In genomic region chr16:16907799-16908198, GRCm38 (mm10) we compare ENCODE assay signal across 9 mouse cellular contexts. TPM values are rescaled to one million over a fixed set of nuclear protein-coding genes. Genes with fewer than 3 reads are reported as not detected.
A peak's percentile ranks its signal among the peaks of the same experiment; 100 is the strongest.
DNase-seq lines count a peak whose midpoint lies in the region; ATAC-seq and TF ChIP-seq lines count a peak whose summit lies in the region.
"Had no signal": no experiment of that assay in that cellular context is flagged by ENCODE, and none has a peak within 500 bp of the region (broad histone marks: within the 10 kb centered on the region; RNA-seq: fewer than 3 reads in every experiment).

No protein-coding gene starts in this region.

- no peak overlapping the region for H3K4me3 ChIP-seq in spleen, adult 2 months (ENCODE audit: extremely low read depth, insufficient read depth, insufficient read length)
- H3K4me3 ChIP-seq in heart, embryonic 16.5 days (ENCODE audit: low read length): no peak overlapping the region
- no peak overlapping the region for H3K4me3 ChIP-seq in liver, adult 2 months (ENCODE audit: insufficient read depth, low read depth, low read length)
- no peak overlapping the region for H3K4me3 ChIP-seq in forebrain, postnatal 0 days (ENCODE audit: low read depth, low read length)

- peak; percentile 82 for ATAC-seq in heart, embryonic 16.5 days (replicated peaks; ENCODE audit: extremely low read depth, insufficient read depth, low FRiP score)
- no peak for ATAC-seq in forebrain, postnatal 0 days
- ATAC-seq: Patski had no signal

- H3K36me3 ChIP-seq in spleen, adult 2 months (ENCODE audit: control insufficient read depth, insufficient read depth, low read length): peaks cover 13% of the 10 kb centered on the region
- peaks cover 32% of the 10 kb centered on the region for H3K36me3 ChIP-seq in heart, embryonic 16.5 days (ENCODE audit: control insufficient read depth, insufficient read depth)
- H3K36me3 ChIP-seq in liver, adult 2 months (ENCODE audit: control insufficient read depth, insufficient read depth, low read length): peaks cover 11% of the 10 kb centered on the region; the same call in 1 of the 2 replicates
- peaks cover 73% of the 10 kb centered on the region for H3K36me3 ChIP-seq in forebrain, postnatal 0 days (ENCODE audit: insufficient read depth)

- TF ChIP-seq CTCF in spleen, adult 2 months (IDR thresholded peaks at IDR 0.05; ENCODE audit: extremely low read depth, insufficient read depth, insufficient read length, insufficient replicate concordance): no peak
- no peak for TF ChIP-seq CTCF in liver, adult 2 months (IDR thresholded peaks at IDR 0.05; ENCODE audit: low read depth, low read length)
- TF ChIP-seq CTCF in forebrain, postnatal 0 days (IDR thresholded peaks at IDR 0.05; ENCODE audit: low read depth): no peak

- no peaks in the 10 kb centered on the region for H3K9me3 ChIP-seq in heart, embryonic 16.5 days (replicated peaks; ENCODE audit: control insufficient read depth, low read length)
- H3K9me3 ChIP-seq in forebrain, postnatal 0 days (ENCODE audit: low read length): no peaks in the 10 kb centered on the region

- H3K27ac ChIP-seq in spleen, adult 2 months (ENCODE audit: insufficient read depth, low read length): peak overlapping the region; percentile 46
- H3K27ac ChIP-seq in heart, embryonic 16.5 days (ENCODE audit: low read length): peak overlapping the region; percentile 90
- H3K27ac ChIP-seq in liver, adult 2 months (replicated peaks; ENCODE audit: insufficient read depth, low read depth, low read length): peak overlapping the region; percentile 72
- no peak overlapping the region for H3K27ac ChIP-seq in forebrain, postnatal 0 days (ENCODE audit: low read depth, low read length)

- H3K27me3 ChIP-seq in spleen, adult 2 months (ENCODE audit: control insufficient read depth, insufficient read depth, low read length): no peaks in the 10 kb centered on the region
- H3K27me3 ChIP-seq in heart, embryonic 16.5 days (ENCODE audit: control insufficient read depth, insufficient read depth, low read length): no peaks in the 10 kb centered on the region
- no peaks in the 10 kb centered on the region for H3K27me3 ChIP-seq in liver, adult 2 months (ENCODE audit: control insufficient read depth, insufficient read depth, low read length)
- H3K27me3 ChIP-seq in forebrain, postnatal 0 days (ENCODE audit: insufficient read depth, low read length): no peaks in the 10 kb centered on the region
- H3K27me3 ChIP-seq: Patski had no signal

- H3K9ac ChIP-seq in heart, embryonic 16.5 days (ENCODE audit: low read length): no peak overlapping the region
- H3K9ac ChIP-seq in liver, adult 2 months (ENCODE audit: low read depth, low read length): no peak overlapping the region
- H3K9ac ChIP-seq in forebrain, postnatal 0 days: no peak overlapping the region

- H3K4me2 ChIP-seq in heart, embryonic 16.5 days (ENCODE audit: low read depth, low read length): no peak overlapping the region
- no peak overlapping the region for H3K4me2 ChIP-seq in forebrain, postnatal 0 days (ENCODE audit: low read depth)

- no peak for TF ChIP-seq POLR2A in spleen, adult 2 months (IDR thresholded peaks at IDR 0.05; ENCODE audit: low read depth, low read length)
- no peak for TF ChIP-seq POLR2A in liver, adult 2 months (IDR thresholded peaks at IDR 0.05; ENCODE audit: extremely low read depth, insufficient read depth, low read length)

- WGBS in spleen, adult 2 months: 54% methylated on average over 6 of the region's 6 CpGs
- WGBS in heart, embryonic 16.5 days: 42% methylated on average over 6 of the region's 6 CpGs
- whole genome bisulfite sequencing in liver, adult 2 months: 65% methylated on average over 6 of the region's 6 CpGs
- whole genome bisulfite sequencing in forebrain, postnatal 0 days: 77% methylated on average over 6 of the region's 6 CpGs

- no peaks in the 10 kb centered on the region for H3K79me2 ChIP-seq in liver, adult 2 months (ENCODE audit: control insufficient read depth, insufficient read depth, low read length)

- no peaks in the 10 kb centered on the region for H3K4me1 ChIP-seq in spleen, adult 2 months (ENCODE audit: control insufficient read depth, insufficient read depth, insufficient read length)
- peaks cover 6% of the 10 kb centered on the region; the same call in 1 of the 2 replicates for H3K4me1 ChIP-seq in heart, embryonic 16.5 days (ENCODE audit: control insufficient read depth, insufficient read depth, low read length)
- peaks cover 2% of the 10 kb centered on the region; the same call in 1 of the 2 replicates for H3K4me1 ChIP-seq in liver, adult 2 months (ENCODE audit: control insufficient read depth, insufficient read depth, low read length)
- H3K4me1 ChIP-seq in forebrain, postnatal 0 days (ENCODE audit: insufficient read depth): no peaks in the 10 kb centered on the region

- no peak for DNase-seq in spleen, adult 2 months (ENCODE audit: low read depth in 1 of 2, low spot score in 2 of 2)
- DNase-seq in spleen, adult 18-20 months: no peak
- DNase-seq in liver, adult 2 months (ENCODE audit: extremely low read depth, low read depth, low spot score): peak; percentile 16
- no peak for DNase-seq in forebrain, postnatal 0 days
- DNase-seq in cerebellum, adult 11-12 months: no peak
- DNase-seq in right cerebral cortex, postnatal 25 days: no peak
- no peak for DNase-seq in spleen, postnatal 14 days (ENCODE audit: low spot score in 2 of 2)

RNA-seq across cellular contexts. Expression of gene Ppm1f, which starts 11.5 kb away (rescaled TPM):
- polyA plus RNA-seq in spleen, adult 2 months (2012; rRNA removed): 10.1 and 11.3 TPM in 2 replicates
- 25.8 and 28.5 TPM in 2 replicates for polyA plus RNA-seq in heart, embryonic 16.5 days (2015; fragmentation: Nextera tagmentation; extraction: Ambion mirVana)
- total RNA-seq in liver, adult 2 months (2014; rRNA removed): 12.2 and 15.4 TPM in 2 replicates
- polyA plus RNA-seq in liver, adult 2 months (2012; rRNA removed): 11.0 and 11.2 TPM in 2 replicates
- total RNA-seq in forebrain, postnatal 0 days (2014; rRNA removed): 26.8 and 34.7 TPM in 2 replicates
- polyA plus RNA-seq in forebrain, postnatal 0 days (2015; fragmentation: Nextera tagmentation; extraction: Ambion mirVana): 7.9 and 12.1 TPM in 2 replicates

RNA-seq across cellular contexts. Expression of gene Vpreb1, which starts 37.2 kb away (rescaled TPM):
- polyA plus RNA-seq in spleen, adult 2 months (2012; rRNA removed): 2.6 and 4.6 TPM in 2 replicates
- 1.4 and 1.5 TPM in 2 replicates for polyA plus RNA-seq in heart, embryonic 16.5 days (2015; fragmentation: Nextera tagmentation; extraction: Ambion mirVana)
- not detected in 2 replicates for total RNA-seq in liver, adult 2 months (2014; rRNA removed)
- 1.3 and 2.4 TPM in 2 replicates for polyA plus RNA-seq in liver, adult 2 months (2012; rRNA removed)
- 0.95 and 6.2 TPM in 2 replicates for total RNA-seq in forebrain, postnatal 0 days (2014; rRNA removed)
- 0.83 and 0.97 TPM in 2 replicates for polyA plus RNA-seq in forebrain, postnatal 0 days (2015; fragmentation: Nextera tagmentation; extraction: Ambion mirVana)

RNA-seq across cellular contexts. Expression of gene Top3b, which starts 37.3 kb away (rescaled TPM):
- polyA plus RNA-seq in spleen, adult 2 months (2012; rRNA removed): 63.3 and 65.7 TPM in 2 replicates
- 45.1 and 45.2 TPM in 2 replicates for polyA plus RNA-seq in heart, embryonic 16.5 days (2015; fragmentation: Nextera tagmentation; extraction: Ambion mirVana)
- total RNA-seq in liver, adult 2 months (2014; rRNA removed): 18.8 and 25.2 TPM in 2 replicates
- polyA plus RNA-seq in liver, adult 2 months (2012; rRNA removed): 31.0 and 40.9 TPM in 2 replicates
- total RNA-seq in forebrain, postnatal 0 days (2014; rRNA removed): 74.3 and 88.6 TPM in 2 replicates
- polyA plus RNA-seq in forebrain, postnatal 0 days (2015; fragmentation: Nextera tagmentation; extraction: Ambion mirVana): 41.1 and 52.5 TPM in 2 replicates

RNA-seq across cellular contexts. Expression of gene Igll1, which starts 44.0 kb away (rescaled TPM):
- polyA plus RNA-seq in spleen, adult 2 months (2012; rRNA removed): 0.25 TPM in 1 of 2 replicates, not detected in the other
- polyA plus RNA-seq in heart, embryonic 16.5 days (2015; fragmentation: Nextera tagmentation; extraction: Ambion mirVana): 0.24 TPM in 1 of 2 replicates, not detected in the other
- not detected in 2 replicates for total RNA-seq in liver, adult 2 months (2014; rRNA removed)
- polyA plus RNA-seq in liver, adult 2 months (2012; rRNA removed): not detected in 2 replicates
- total RNA-seq in forebrain, postnatal 0 days (2014; rRNA removed): not detected in 2 replicates
- not detected in 2 replicates for polyA plus RNA-seq in forebrain, postnatal 0 days (2015; fragmentation: Nextera tagmentation; extraction: Ambion mirVana)
- polyA plus RNA-seq: Patski had no signal
